Mouse (Mus musculus): Measurements from ENCODE around the gene Kazn.

- TF ChIP-seq CTCF (conservative IDR thresholded peaks at IDR 0.05; ENCODE audit: low read length) (no peak), NANOG (IDR thresholded peaks at IDR 0.05; ENCODE audit: borderline replicate concordance, low read length) (no peak)
Observed at GRCm38 (mm10) chr4:142054580-142054979, 184.6 kb downstream of the Kazn start.

All from E14TG2a.4 (cell line).